Mouse (Mus musculus) NIH3T3 (cell line): Measurements from ENCODE around the gene Chrnb1.

Experiments used
- DNase-seq: peaks from one replicate; pipeline ENCODE4 v3.0.0-alpha.2; 2012; ENCODE audit warnings: low read depth

The Chrnb1 gene

GRCm38 (mm10) chr11:69804652-69804940, 8.9 kb upstream of the Chrnb1 start:
- no peak for DNase-seq

- peak; percentile 85 for DNase-seq
Observed at GRCm38 (mm10) chr11:69803786-69804651, 8.3 kb upstream of the Chrnb1 start.

GRCm38 (mm10) chr11:69803328-69803727, 7.6 kb upstream of the Chrnb1 start:
- no peak for DNase-seq

GRCm38 (mm10) chr11:69802648-69803105, 6.9 kb upstream of the Chrnb1 start:
- DNase-seq, result peak; percentile 58

GRCm38 (mm10) chr11:69801379-69801977, 5.7 kb upstream of the Chrnb1 start, which contains the start of gene Fgf11:
Fgf11 (minus strand) TSS chr11:69801857.
- DNase-seq, result no peak

GRCm38 (mm10) chr11:69800392-69801197, 4.9 kb upstream of the Chrnb1 start:
- DNase-seq, result peak; percentile 42

GRCm38 (mm10) chr11:69800138-69800391, 4.3 kb upstream of the Chrnb1 start:
- peak; percentile 40 for DNase-seq

GRCm38 (mm10) chr11:69799394-69800137, 3.8 kb upstream of the Chrnb1 start:
- DNase-seq, result no peak

GRCm38 (mm10) chr11:69797924-69798323, 2.2 kb upstream of the Chrnb1 start:
- no peak for DNase-seq

GRCm38 (mm10) chr11:69795983-69796435, 266 bp upstream of the Chrnb1 start:
- no peak for DNase-seq

- no peak for DNase-seq
Observed at GRCm38 (mm10) chr11:69793429-69793828, 2.3 kb downstream of the Chrnb1 start.

- no peak for DNase-seq
Observed at GRCm38 (mm10) chr11:69791420-69791819, 4.3 kb downstream of the Chrnb1 start.

- no peak for DNase-seq
Observed at GRCm38 (mm10) chr11:69789431-69789830, 6.3 kb downstream of the Chrnb1 start.

GRCm38 (mm10) chr11:69787306-69787705, 8.4 kb downstream of the Chrnb1 start:
- DNase-seq, result no peak

- no peak for DNase-seq
Observed at GRCm38 (mm10) chr11:69784793-69785272, 10.9 kb downstream of the Chrnb1 start.

- DNase-seq, result no peak
Observed at GRCm38 (mm10) chr11:69781828-69782227, 13.9 kb downstream of the Chrnb1 start.

- DNase-seq, result no peak
Observed at GRCm38 (mm10) chr11:69778985-69779384, 16.8 kb downstream of the Chrnb1 start.

GRCm38 (mm10) chr11:69778258-69778982, 17.3 kb downstream of the Chrnb1 start:
- no peak for DNase-seq

- no peak for DNase-seq
Observed at GRCm38 (mm10) chr11:69777504-69778257, 18.1 kb downstream of the Chrnb1 start.

- DNase-seq, result no peak
Observed at GRCm38 (mm10) chr11:69776488-69776887, 19.3 kb downstream of the Chrnb1 start.
